Comparison of ENCODE assay signal across 8 mouse cellular contexts in genomic region chr9:90270193-90270943, GRCm38 (mm10). TPM values are rescaled to one million over a fixed set of nuclear protein-coding genes. Genes with fewer than 3 reads are reported as not detected.
DNase-seq lines count a peak whose midpoint lies in the region; ATAC-seq and TF ChIP-seq lines count a peak whose summit lies in the region.

Tbc1d2b (minus strand) TSS chr9:90270804.

- no peaks in the 10 kb centered on the region for H3K36me3 ChIP-seq in forebrain, embryonic 13.5 days (ENCODE audit: poor library complexity, severe bottlenecking)
- H3K36me3 ChIP-seq in heart, postnatal 0 days (replicated peaks; ENCODE audit: control insufficient read depth, insufficient read depth, low read length) = no peaks in the 10 kb centered on the region
- H3K36me3 ChIP-seq in liver, postnatal 0 days (replicated peaks; ENCODE audit: insufficient read depth, low read length) = peaks cover 6% of the 10 kb centered on the region; the same call in 1 of the 2 replicates
- H3K36me3 ChIP-seq in neural tube, embryonic 14.5 days (ENCODE audit: control insufficient read depth, insufficient read depth, low read length) = no peaks in the 10 kb centered on the region

- peak; percentile 86 for ATAC-seq in cerebellum, adult (ENCODE audit: insufficient number of reproducible peaks, low FRiP score, low TSS enrichment)
- peak; percentile 97 for ATAC-seq in forebrain, embryonic 13.5 days
- ATAC-seq in heart, postnatal 0 days (ENCODE audit: insufficient read depth, low read depth) = peak; percentile 82
- peak; percentile 89 for ATAC-seq in liver, postnatal 0 days
- peak; percentile 96 for ATAC-seq in neural tube, embryonic 14.5 days (ENCODE audit: low read depth)

- WGBS in forebrain, embryonic 13.5 days = under 1% methylated on average over 46 of the region's 74 CpGs
- 1% methylated on average over 56 of the region's 74 CpGs for WGBS in heart, postnatal 0 days
- WGBS in liver, postnatal 0 days (ENCODE audit: insufficient replicate concordance) = under 1% methylated on average over 68 of the region's 74 CpGs
- under 1% methylated on average over 63 of the region's 74 CpGs for WGBS in neural tube, embryonic 14.5 days

- no peak within 1 kb of the TSS for H3K27ac ChIP-seq in forebrain, embryonic 13.5 days
- H3K27ac ChIP-seq in heart, postnatal 0 days (ENCODE audit: low read depth) = peak within 1 kb of the TSS; percentile 67
- peak within 1 kb of the TSS; percentile 86 for H3K27ac ChIP-seq in liver, postnatal 0 days (ENCODE audit: low read depth)
- 0 out of 2 replicates have a peak within 1 kb of the TSS, but pooled peaks have one; percentile 39 for H3K27ac ChIP-seq in neural tube, embryonic 14.5 days (ENCODE audit: low read depth, low read length)

- no peak for TF ChIP-seq CTCF in heart, postnatal 0 days (IDR thresholded peaks at IDR 0.05; ENCODE audit: low read depth)
- TF ChIP-seq CTCF in liver, postnatal 0 days (IDR thresholded peaks at IDR 0.05; ENCODE audit: low read depth) = no peak

- H3K9me3 ChIP-seq in forebrain, embryonic 13.5 days (replicated peaks) = no peaks in the 10 kb centered on the region
- no peaks in the 10 kb centered on the region for H3K9me3 ChIP-seq in heart, postnatal 0 days (replicated peaks; ENCODE audit: control insufficient read depth, low read length)
- H3K9me3 ChIP-seq in liver, postnatal 0 days (ENCODE audit: low read length) = no peaks in the 10 kb centered on the region
- H3K9me3 ChIP-seq in neural tube, embryonic 14.5 days (ENCODE audit: control insufficient read depth, low read length) = no peaks in the 10 kb centered on the region

- peaks cover 15% of the 10 kb centered on the region for H3K4me1 ChIP-seq in forebrain, embryonic 13.5 days
- H3K4me1 ChIP-seq in heart, postnatal 0 days (ENCODE audit: control insufficient read depth, insufficient read depth) = 0 out of 2 replicates have a peak, but pooled peaks cover 12% of the 10 kb centered on the region
- H3K4me1 ChIP-seq in liver, postnatal 0 days (ENCODE audit: insufficient read depth) = peaks cover 56% of the 10 kb centered on the region
- peaks cover 10% of the 10 kb centered on the region for H3K4me1 ChIP-seq in neural tube, embryonic 14.5 days (ENCODE audit: control insufficient read depth, insufficient read depth, low read length)

- DNase-seq in CD8-positive naive resting alpha-beta T cell, adult 2 months (ENCODE audit: low read depth in 2 of 2, low spot score in 2 of 2) = peak; percentile 38 to 50
- DNase-seq in heart, postnatal 0 days (ENCODE audit: low spot score) = no peak
- peak; percentile 61 to 83 for DNase-seq in kidney, postnatal 36 days
- DNase-seq in liver, postnatal 0 days = peak; percentile 83
- peak; percentile 85 for DNase-seq in testis, postnatal 10 days (ENCODE audit: low spot score)

- H3K4me2 ChIP-seq in forebrain, embryonic 13.5 days = peak within 1 kb of the TSS; percentile 90
- H3K4me2 ChIP-seq in heart, postnatal 0 days (ENCODE audit: low read depth, low read length) = peak within 1 kb of the TSS; percentile 88
- H3K4me2 ChIP-seq in liver, postnatal 0 days (ENCODE audit: low read depth, low read length) = peak within 1 kb of the TSS; percentile 93
- peak within 1 kb of the TSS; percentile 90 for H3K4me2 ChIP-seq in neural tube, embryonic 14.5 days (ENCODE audit: low read depth, low read length)

- peak within 1 kb of the TSS; percentile 85 for H3K4me3 ChIP-seq in forebrain, embryonic 13.5 days
- peak within 1 kb of the TSS; percentile 88 for H3K4me3 ChIP-seq in heart, postnatal 0 days (ENCODE audit: low read depth, low read length)
- H3K4me3 ChIP-seq in liver, postnatal 0 days (ENCODE audit: low read depth, low read length) = peak within 1 kb of the TSS; percentile 87
- peak within 1 kb of the TSS; percentile 74 for H3K4me3 ChIP-seq in neural tube, embryonic 14.5 days (ENCODE audit: low read depth, low read length)

- TF ChIP-seq EP300 in heart, postnatal 0 days (IDR thresholded peaks at IDR 0.05; ENCODE audit: low read depth) = no peak
- TF ChIP-seq EP300 in liver, postnatal 0 days (IDR thresholded peaks at IDR 0.05; ENCODE audit: low read depth) = no peak

- peak within 1 kb of the TSS; percentile 84 for H3K9ac ChIP-seq in forebrain, embryonic 13.5 days
- peak within 1 kb of the TSS; percentile 73 for H3K9ac ChIP-seq in heart, postnatal 0 days (replicated peaks; ENCODE audit: low read depth, low read length)
- peak within 1 kb of the TSS; percentile 89 for H3K9ac ChIP-seq in liver, postnatal 0 days (replicated peaks)
- peak within 1 kb of the TSS; percentile 85 for H3K9ac ChIP-seq in neural tube, embryonic 14.5 days (replicated peaks; ENCODE audit: low read depth, low read length)

- H3K27me3 ChIP-seq in forebrain, embryonic 13.5 days = peaks cover 7% of the 10 kb centered on the region; the same call in 1 of the 2 replicates
- no peaks in the 10 kb centered on the region for H3K27me3 ChIP-seq in heart, postnatal 0 days (ENCODE audit: control insufficient read depth, insufficient read depth, low read length)
- no peaks in the 10 kb centered on the region for H3K27me3 ChIP-seq in liver, postnatal 0 days (ENCODE audit: insufficient read depth, low read length)
- H3K27me3 ChIP-seq in neural tube, embryonic 14.5 days (ENCODE audit: control insufficient read depth, insufficient read depth, low read length) = peaks cover 2% of the 10 kb centered on the region; the same call in 1 of the 2 replicates

RNA-seq across cellular contexts. Expression of gene Tbc1d2b, which starts in this region (rescaled TPM):
- polyA plus RNA-seq in forebrain, embryonic 13.5 days (2015; fragmentation: Nextera tagmentation; extraction: Ambion mirVana) = 4.1 and 4.7 TPM in 2 replicates
- 11.6 and 24.7 TPM in 2 replicates for total RNA-seq in heart, postnatal 0 days (2014; rRNA removed; ENCODE audit: low replicate concordance)
- polyA plus RNA-seq in heart, postnatal 0 days (2015; fragmentation: Nextera tagmentation; extraction: Ambion mirVana) = 2.9 and 3.2 TPM in 2 replicates
- 5.1 and 6.2 TPM in 2 replicates for polyA plus RNA-seq in liver, postnatal 0 days (2015; fragmentation: Nextera tagmentation; extraction: Ambion mirVana)
- 5.8 and 8.3 TPM in 2 replicates for polyA plus RNA-seq in neural tube, embryonic 14.5 days (2014; fragmentation: Nextera tagmentation; extraction: Ambion mirVana)
